Mouse (Mus musculus) neural tube, embryonic 10.5 days (tissue): Measurements from ENCODE around the gene Bhlha15.
A peak's percentile ranks its signal among the peaks of the same experiment; 100 is the strongest.

Experiments used
- DNase-seq: peaks from one replicate; pipeline ENCODE4 v3.0.0-alpha.2; 2017; ENCODE audit warnings: low spot score; ENCODE audit errors: extremely low spot score

The Bhlha15 gene

DNA sequence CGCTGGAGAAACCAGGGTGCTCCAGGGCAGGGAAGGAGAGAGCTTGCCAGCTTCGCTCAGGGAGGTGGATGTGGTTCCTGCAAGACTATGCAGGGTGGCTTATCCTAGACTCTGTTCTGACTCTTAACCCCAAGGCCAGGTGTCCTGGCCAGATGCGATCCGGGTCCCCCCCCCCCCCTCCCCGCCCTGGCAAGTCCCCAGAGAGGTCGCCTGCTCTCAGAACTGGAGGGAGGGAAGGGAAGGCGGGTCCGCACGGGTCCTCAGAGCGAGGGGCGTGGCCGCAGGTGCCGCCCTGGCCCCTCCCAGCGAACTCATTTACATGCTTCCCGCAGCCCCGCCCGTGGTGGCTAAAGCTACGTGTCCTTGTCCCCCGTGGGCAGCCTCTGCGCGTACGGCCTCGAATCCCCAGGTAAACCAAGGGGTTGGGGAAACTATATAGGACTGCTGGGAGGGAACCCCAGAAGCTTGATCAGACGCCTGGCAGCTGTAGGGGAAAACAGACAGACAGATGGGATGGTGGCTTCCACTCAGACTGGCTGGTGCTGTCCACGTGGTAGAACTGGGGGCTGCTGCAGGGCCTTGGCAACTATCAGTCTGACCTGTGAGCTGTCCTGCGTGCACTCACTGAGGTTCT, at the start of gene Bhlha15:
Gene Bhlha15, plus strand, starts transcription at position 337 of the 634 bp plus-strand sequence.
- DNase-seq: peak; percentile 50

DNA sequence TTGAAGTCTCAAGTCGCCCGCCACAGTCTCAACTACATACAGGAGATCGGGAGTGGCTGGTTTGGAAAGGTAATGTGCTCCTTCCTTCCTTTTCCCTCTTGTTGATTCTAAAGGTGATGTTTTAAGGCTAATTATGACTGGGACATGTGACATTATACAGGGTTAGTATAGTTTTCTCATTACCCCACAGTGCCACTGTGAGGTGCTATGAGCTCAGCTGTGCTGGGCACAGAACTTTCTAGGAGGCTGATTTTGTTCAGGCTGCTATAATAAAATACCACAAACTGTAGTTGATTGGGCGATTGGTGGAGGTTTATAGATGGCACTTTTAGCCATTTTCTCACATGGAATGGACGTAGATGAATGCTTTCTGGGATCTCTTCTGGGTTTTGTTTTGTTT, 46.6 kb upstream of the Bhlha15 start:
- no peak for DNase-seq

DNA sequence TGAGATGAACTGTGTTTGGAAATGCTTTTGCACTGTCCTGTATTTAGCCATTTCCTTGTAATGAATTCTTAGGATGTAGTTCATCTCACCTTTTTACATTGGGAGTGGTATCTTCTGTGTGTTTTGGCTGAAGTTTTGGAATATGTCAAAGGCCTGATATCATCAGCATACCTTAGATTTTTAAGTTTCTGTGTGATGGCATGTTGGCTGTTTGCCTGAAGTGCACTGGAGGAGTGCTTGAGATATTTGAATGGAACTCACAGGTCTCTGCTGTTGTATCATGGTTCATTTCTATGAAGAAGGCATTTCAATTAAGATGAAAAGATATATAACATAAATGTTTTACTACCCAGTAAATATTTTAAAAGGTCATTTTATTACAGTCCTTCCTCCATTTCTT, 43.2 kb upstream of the Bhlha15 start:
- no peak for DNase-seq

DNA sequence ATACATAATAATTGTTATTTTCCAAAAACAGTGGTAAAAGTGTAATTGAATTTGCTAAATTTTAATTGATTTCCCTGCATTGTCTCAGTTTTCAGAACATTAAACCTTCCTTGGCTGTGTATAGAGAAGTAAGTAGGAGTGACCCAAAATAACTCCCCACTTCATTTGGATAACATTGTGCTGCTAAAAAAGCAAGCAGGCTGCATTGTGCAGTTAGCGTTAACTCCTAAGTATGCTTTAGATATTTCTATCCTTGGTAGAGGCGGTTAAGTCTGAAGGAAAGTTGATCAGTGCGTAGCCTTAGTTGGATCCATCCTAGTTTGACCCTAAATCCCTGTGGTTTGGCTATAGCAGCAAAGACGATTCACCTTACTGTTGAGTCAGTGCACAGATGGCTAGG, 40.6 kb upstream of the Bhlha15 start:
- DNase-seq: no peak

DNA sequence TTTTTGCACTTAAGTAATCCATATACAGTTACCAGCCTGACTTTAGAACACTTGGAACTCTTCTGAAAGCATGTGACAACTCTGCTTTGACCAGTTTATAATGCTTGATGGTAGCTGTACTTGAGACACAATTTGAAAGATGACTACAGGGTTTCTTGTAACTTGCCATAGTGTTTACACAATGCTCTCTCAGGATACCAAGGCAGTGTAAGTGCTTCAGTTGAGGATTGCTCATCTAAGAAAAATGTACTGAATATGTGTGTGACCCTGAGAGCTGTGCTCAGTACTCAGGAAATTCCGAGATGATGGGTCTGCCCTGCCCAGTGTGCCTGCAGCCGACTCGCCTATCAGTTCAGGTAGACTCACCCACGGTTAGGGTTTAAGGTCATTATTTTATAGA, 38.8 kb upstream of the Bhlha15 start:
- no peak for DNase-seq

GRCm38 (mm10) chr5:144154528-144154927, 35.6 kb upstream of the Bhlha15 start:
- peak; percentile 20 for DNase-seq

DNA sequence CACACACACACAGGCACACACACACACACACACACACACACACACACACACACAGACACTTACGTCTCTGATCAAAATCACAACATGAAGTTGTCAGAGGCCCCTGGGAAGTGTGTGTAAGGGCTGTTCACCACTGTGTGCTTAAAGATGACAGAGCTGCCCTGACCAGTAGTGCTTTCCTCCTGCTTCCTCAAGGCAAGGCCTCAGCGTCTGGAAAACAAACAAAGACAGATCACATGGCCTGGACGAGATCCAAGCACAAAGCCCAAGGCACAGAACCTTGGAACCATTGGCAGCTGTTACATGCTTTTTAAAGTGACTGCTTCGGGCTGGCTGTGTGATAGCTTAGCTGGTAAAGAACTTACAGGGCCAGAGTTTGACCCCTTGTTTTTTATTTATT, 31.5 kb upstream of the Bhlha15 start:
- DNase-seq: no peak

DNA sequence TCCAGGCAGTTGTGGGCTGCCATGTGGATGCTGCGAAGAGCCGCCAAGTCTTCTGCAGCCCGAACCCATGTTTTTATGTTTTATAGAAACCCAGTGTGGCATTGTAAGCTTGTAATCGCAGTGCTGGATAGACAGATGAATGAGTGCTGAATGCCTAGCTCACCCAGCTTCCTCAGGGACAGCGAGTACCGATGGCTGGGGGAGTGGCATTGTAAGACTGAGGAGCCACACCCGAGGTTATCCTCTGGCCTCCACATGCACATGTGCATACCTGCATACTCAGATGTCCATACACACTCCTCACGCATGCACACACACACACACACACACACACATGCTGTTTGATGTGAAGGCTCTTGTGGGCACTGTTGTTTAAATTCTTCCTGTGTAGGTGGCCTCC, 30.9 kb upstream of the Bhlha15 start:
- DNase-seq: no peak

GRCm38 (mm10) chr5:144162080-144162812, 27.8 kb upstream of the Bhlha15 start:
- no peak for DNase-seq

- DNase-seq: no peak
Observed at GRCm38 (mm10) chr5:144162813-144163517, 27.1 kb upstream of the Bhlha15 start.

DNA sequence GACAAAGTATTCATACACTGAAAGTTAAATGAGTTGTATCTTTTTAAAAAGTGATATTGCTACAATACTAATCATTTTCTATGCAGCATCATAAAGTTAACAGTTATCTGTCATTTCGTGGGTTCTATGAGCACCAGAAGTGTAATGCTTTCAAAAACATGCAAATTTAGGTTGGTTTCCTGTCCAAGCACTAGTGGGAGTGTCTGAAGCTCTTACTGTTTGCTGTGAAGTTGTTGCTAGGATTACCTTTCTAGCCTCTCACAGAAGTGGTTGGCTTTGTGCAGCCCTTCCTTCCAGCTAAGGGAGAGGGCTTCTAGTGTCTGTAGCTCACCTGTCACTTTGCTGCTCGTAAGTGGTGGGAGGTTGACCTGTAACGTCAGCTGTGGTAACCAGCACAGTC, 24.3 kb upstream of the Bhlha15 start:
- no peak for DNase-seq

DNA sequence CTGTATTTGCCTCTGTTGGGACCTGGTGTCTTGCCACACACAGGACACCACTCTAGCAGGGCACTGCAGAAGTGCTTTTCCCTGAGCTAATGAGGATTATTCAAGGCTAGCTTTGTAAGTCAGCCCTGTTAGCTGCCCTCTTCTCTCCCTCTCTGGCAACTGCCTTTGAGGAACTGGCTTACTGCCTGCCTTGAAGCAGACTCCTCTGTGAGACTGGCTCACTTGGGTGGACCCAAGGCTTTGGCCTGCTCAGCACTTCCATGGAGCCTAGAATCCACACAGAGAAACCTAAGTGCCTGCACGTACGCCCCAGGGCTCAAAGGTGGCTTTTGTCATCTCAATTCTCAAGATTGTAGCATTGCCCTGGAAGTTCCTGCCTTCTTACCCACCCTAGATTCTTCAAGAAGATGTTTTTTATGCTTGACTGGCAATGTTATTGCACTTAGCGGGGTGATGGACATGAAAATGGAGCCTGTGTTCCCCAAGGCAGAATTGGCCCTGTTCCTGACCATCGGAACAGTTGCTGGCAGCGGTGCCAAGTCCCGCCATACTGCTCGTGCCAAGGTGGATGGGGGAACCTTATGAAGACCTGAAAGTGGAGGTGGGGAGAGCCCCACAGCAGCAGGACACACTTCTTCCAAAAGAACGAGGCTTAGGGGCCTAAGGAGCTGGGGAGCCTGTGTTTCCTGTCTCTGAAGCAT, 20.7 kb upstream of the Bhlha15 start:
- no peak for DNase-seq

DNA sequence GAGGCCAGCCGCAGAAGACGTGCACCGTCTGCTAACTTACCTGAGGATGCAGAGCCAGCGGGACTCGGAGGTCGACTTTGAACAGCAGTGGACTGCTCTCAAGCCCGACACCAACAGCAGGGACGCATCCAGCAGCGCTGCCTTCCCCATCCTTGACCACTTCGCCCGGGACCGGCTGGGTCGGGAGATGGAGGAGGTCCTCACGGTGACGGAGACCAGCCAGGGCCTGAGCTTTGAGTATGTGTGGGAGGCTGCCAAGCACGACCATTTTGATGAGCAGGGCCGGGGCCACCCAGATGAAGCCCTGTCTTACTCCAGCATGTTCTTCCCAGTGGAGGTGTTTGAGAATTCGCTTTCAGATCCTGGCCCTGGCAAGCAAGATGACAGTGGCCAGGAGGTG, 16.4 kb upstream of the Bhlha15 start:
- DNase-seq: no peak

GRCm38 (mm10) chr5:144178216-144178615, 11.9 kb upstream of the Bhlha15 start:
- no peak for DNase-seq

DNA sequence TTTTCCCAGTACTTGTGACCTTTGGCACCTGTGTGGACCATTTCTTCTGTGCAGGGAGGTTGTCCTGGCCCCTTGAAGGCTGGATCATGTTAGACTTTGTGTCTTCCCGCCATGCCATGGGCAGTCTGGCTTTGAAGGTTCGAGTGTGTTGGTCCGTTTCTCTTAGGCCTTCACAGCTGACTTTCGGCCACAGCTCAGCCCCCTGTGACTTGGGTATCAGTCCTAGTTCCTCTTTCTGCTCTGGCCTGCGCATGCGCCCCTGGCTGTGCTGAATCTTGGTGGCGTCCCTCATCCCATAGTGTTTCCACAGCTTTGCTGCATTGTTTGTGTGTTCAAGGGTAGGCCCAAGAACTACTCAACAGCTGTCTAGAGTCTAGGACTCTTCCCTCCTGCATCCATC, 8.8 kb upstream of the Bhlha15 start:
- no peak for DNase-seq

GRCm38 (mm10) chr5:144182542-144183247, 7.4 kb upstream of the Bhlha15 start:
- no peak for DNase-seq

DNA sequence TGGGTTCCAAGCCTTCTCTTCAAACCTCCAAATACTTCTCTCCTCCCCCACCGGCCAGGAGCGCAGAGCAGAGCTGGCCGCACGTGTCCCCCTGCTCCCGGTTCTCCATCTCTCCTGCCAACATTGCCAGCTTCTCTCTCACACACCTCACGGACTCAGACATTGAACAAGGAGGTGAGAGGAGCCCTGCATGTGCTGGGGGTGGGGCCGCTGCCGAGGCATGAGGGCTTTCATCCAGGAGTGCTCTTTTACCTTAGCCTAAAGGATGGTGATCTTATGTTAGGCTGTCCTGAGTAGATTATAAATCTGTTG, 6.9 kb upstream of the Bhlha15 start:
- DNase-seq: no peak

GRCm38 (mm10) chr5:144183647-144184335, 6.3 kb upstream of the Bhlha15 start:
- DNase-seq: no peak

DNA sequence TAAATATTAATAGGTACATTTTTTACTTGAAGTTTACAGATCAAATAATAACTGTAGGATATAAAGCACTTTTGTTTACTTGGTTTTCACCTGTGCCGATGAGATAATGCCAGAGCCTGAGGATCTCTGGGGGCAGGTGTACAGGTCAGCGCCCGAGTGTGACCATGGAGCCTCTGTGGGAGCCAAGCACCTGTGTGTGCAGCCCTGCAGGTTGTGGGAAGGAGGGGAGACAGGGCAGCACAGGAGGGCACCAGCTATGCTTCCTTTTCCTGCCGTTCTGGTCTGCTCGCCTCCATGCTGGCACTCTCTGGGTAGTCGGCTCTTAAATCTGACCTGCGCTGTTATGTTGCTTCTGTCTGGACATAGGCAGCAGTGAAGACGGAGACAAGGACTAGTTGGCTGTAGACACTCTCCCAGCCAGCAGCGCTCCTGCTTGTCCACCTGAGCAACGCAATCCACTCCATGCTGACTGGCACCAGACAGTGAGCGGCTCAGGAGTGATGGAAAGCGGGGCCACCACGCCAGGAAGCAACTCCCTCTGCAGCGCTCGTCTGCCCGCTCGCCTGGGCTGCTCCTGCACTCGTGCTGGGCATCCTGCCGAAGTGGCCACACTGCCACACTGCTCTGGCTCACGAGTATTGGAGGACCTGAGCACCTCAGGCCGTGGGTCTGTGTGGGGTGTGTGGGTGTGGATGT, 5.6 kb upstream of the Bhlha15 start:
- DNase-seq: no peak

DNA sequence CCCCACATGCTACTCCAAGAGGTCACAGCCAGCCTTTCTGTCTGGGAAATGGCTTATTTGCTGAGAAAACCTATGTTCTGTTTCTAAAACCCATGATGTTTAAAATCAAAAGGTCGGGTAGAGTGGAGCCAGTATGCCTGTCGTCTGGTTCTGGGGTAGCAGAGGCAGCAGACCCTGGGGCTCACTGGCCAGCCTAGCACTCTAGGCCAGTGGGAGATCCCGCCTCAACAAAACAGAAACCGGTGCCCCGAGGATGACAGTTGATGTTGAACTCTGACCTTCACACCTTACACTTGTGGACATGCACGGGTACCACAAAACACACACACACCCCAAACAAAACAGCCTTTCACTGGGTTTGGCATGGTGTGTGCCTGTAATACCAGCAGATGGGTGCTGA, 1.7 kb upstream of the Bhlha15 start:
- DNase-seq: no peak
